Mouse (Mus musculus): Measurements from ENCODE around the gene Lrrc47. TPM values are rescaled to one million over a fixed set of nuclear protein-coding genes. Genes with fewer than 3 reads are reported as not detected.
A peak's percentile ranks its signal among the peaks of the same experiment; 100 is the strongest.

Gene Lrrc47
- polyA plus RNA-seq, 1 experiment, result 40.2 TPM

- DNase-seq, result no peak
- peaks cover 5% of the 10 kb centered on the region; the same call in 1 of the 2 replicates for H3K4me1 ChIP-seq (ENCODE audit: control insufficient read depth, insufficient read depth, low read length)
- H3K4me3 ChIP-seq (ENCODE audit: insufficient read depth, low read depth, low read length), result no peak overlapping the region
- no peak overlapping the region for H3K27ac ChIP-seq (ENCODE audit: insufficient read depth, low read depth, low read length)
- TF ChIP-seq CTCF (conservative IDR thresholded peaks at IDR 0.05; ENCODE audit: insufficient read depth, insufficient read length, low read depth, low read length) (peak; percentile 37; the same call in 1 of the 2 replicates), POLR2A (IDR thresholded peaks at IDR 0.05; ENCODE audit: low read depth, low read length) (no peak)
- H3K36me3 ChIP-seq (ENCODE audit: control insufficient read depth, insufficient read depth, low read length), result no peaks in the 10 kb centered on the region
- H3K27me3 ChIP-seq (replicated peaks; ENCODE audit: control insufficient read depth, insufficient read depth, low read length), result no peaks in the 10 kb centered on the region
Measured at GRCm38 (mm10) chr4:154028646-154029045, 17.1 kb downstream of the Lrrc47 start.

GRCm38 (mm10) chr4:154037123-154037522, 25.6 kb downstream of the Lrrc47 start:
- Histone ChIP-seq H3K27me3 (replicated peaks; ENCODE audit: control insufficient read depth, insufficient read depth, low read length) (no peaks in the 10 kb centered on the region), H3K4me1 (ENCODE audit: control insufficient read depth, insufficient read depth, low read length) (no peaks in the 10 kb centered on the region), H3K36me3 (ENCODE audit: control insufficient read depth, insufficient read depth, low read length) (no peaks in the 10 kb centered on the region), H3K4me3 (ENCODE audit: insufficient read depth, low read depth, low read length) (no peak overlapping the region), H3K27ac (ENCODE audit: insufficient read depth, low read depth, low read length) (no peak overlapping the region)
- DNase-seq, result no peak
- TF ChIP-seq CTCF (conservative IDR thresholded peaks at IDR 0.05; ENCODE audit: insufficient read depth, insufficient read length, low read depth, low read length) (no peak), POLR2A (IDR thresholded peaks at IDR 0.05; ENCODE audit: low read depth, low read length) (no peak)
- WGBS, result 30% methylated on average over 3 of the region's 3 CpGs

- WGBS, result 62% methylated on average over 9 of the region's 9 CpGs
- Histone ChIP-seq H3K4me1 (ENCODE audit: control insufficient read depth, insufficient read depth, low read length) (no peaks in the 10 kb centered on the region), H3K27me3 (replicated peaks; ENCODE audit: control insufficient read depth, insufficient read depth, low read length) (no peaks in the 10 kb centered on the region), H3K27ac (ENCODE audit: insufficient read depth, low read depth, low read length) (no peak within 1 kb of the TSS), H3K36me3 (ENCODE audit: control insufficient read depth, insufficient read depth, low read length) (no peaks in the 10 kb centered on the region), H3K4me3 (ENCODE audit: insufficient read depth, low read depth, low read length) (no peak within 1 kb of the TSS)
- TF ChIP-seq CTCF (conservative IDR thresholded peaks at IDR 0.05; ENCODE audit: insufficient read depth, insufficient read length, low read depth, low read length), result no peak
- no peak for TF ChIP-seq POLR2A (IDR thresholded peaks at IDR 0.05; ENCODE audit: low read depth, low read length)
- no peak for DNase-seq
Measured at GRCm38 (mm10) chr4:154042577-154042976, 31.0 kb downstream of the Lrrc47 start, which contains the start of gene Ccdc27. Gene Ccdc27 (minus strand): TSS chr4:154042677.

- Histone ChIP-seq H3K27me3 (replicated peaks; ENCODE audit: control insufficient read depth, insufficient read depth, low read length) (no peaks in the 10 kb centered on the region), H3K27ac (ENCODE audit: insufficient read depth, low read depth, low read length) (no peak overlapping the region), H3K4me1 (ENCODE audit: control insufficient read depth, insufficient read depth, low read length) (no peaks in the 10 kb centered on the region), H3K36me3 (ENCODE audit: control insufficient read depth, insufficient read depth, low read length) (no peaks in the 10 kb centered on the region), H3K4me3 (ENCODE audit: insufficient read depth, low read depth, low read length) (no peak overlapping the region)
- WGBS, result 71% methylated on average over 5 of the region's 5 CpGs
- TF ChIP-seq CTCF (conservative IDR thresholded peaks at IDR 0.05; ENCODE audit: insufficient read depth, insufficient read length, low read depth, low read length) (peak; percentile 28; the same call in 1 of the 2 replicates), POLR2A (IDR thresholded peaks at IDR 0.05; ENCODE audit: low read depth, low read length) (no peak)
- DNase-seq, result no peak
Measured at GRCm38 (mm10) chr4:154045837-154046236, 34.3 kb downstream of the Lrrc47 start.

- DNase-seq, result no peak
- Histone ChIP-seq H3K36me3 (ENCODE audit: control insufficient read depth, insufficient read depth, low read length) (no peaks in the 10 kb centered on the region), H3K27ac (ENCODE audit: insufficient read depth, low read depth, low read length) (no peak overlapping the region), H3K4me1 (ENCODE audit: control insufficient read depth, insufficient read depth, low read length) (no peaks in the 10 kb centered on the region), H3K4me3 (ENCODE audit: insufficient read depth, low read depth, low read length) (no peak overlapping the region), H3K27me3 (replicated peaks; ENCODE audit: control insufficient read depth, insufficient read depth, low read length) (no peaks in the 10 kb centered on the region)
- TF ChIP-seq CTCF (conservative IDR thresholded peaks at IDR 0.05; ENCODE audit: insufficient read depth, insufficient read length, low read depth, low read length) (no peak), POLR2A (IDR thresholded peaks at IDR 0.05; ENCODE audit: low read depth, low read length) (no peak)
- WGBS, result 94% methylated on average over 3 of the region's 3 CpGs
Measured at GRCm38 (mm10) chr4:154051401-154051800, 39.9 kb downstream of the Lrrc47 start.

- Histone ChIP-seq H3K27me3 (replicated peaks; ENCODE audit: control insufficient read depth, insufficient read depth, low read length) (no peaks in the 10 kb centered on the region), H3K27ac (ENCODE audit: insufficient read depth, low read depth, low read length) (no peak overlapping the region), H3K4me3 (ENCODE audit: insufficient read depth, low read depth, low read length) (no peak overlapping the region), H3K4me1 (ENCODE audit: control insufficient read depth, insufficient read depth, low read length) (no peaks in the 10 kb centered on the region), H3K36me3 (ENCODE audit: control insufficient read depth, insufficient read depth, low read length) (no peaks in the 10 kb centered on the region)
- WGBS, result 58% methylated on average over 4 of the region's 4 CpGs
- DNase-seq, result no peak
- TF ChIP-seq CTCF (conservative IDR thresholded peaks at IDR 0.05; ENCODE audit: insufficient read depth, insufficient read length, low read depth, low read length), result peak; percentile 43; the same call in 1 of the 2 replicates
- TF ChIP-seq POLR2A (IDR thresholded peaks at IDR 0.05; ENCODE audit: low read depth, low read length), result no peak
Measured at GRCm38 (mm10) chr4:154053065-154053464, 41.5 kb downstream of the Lrrc47 start.

- WGBS, result 86% methylated on average over 7 of the region's 7 CpGs
- no peak for TF ChIP-seq CTCF (conservative IDR thresholded peaks at IDR 0.05; ENCODE audit: insufficient read depth, insufficient read length, low read depth, low read length)
- TF ChIP-seq POLR2A (IDR thresholded peaks at IDR 0.05; ENCODE audit: low read depth, low read length), result no peak
- H3K4me1 ChIP-seq (ENCODE audit: control insufficient read depth, insufficient read depth, low read length), result no peaks in the 10 kb centered on the region
- no peak overlapping the region for H3K27ac ChIP-seq (ENCODE audit: insufficient read depth, low read depth, low read length)
- DNase-seq, result no peak
- no peak overlapping the region for H3K4me3 ChIP-seq (ENCODE audit: insufficient read depth, low read depth, low read length)
- no peaks in the 10 kb centered on the region for H3K36me3 ChIP-seq (ENCODE audit: control insufficient read depth, insufficient read depth, low read length)
- H3K27me3 ChIP-seq (replicated peaks; ENCODE audit: control insufficient read depth, insufficient read depth, low read length), result no peaks in the 10 kb centered on the region
Measured at GRCm38 (mm10) chr4:154055482-154055881, 44.0 kb downstream of the Lrrc47 start.

All from kidney, adult 2 months (tissue).